In genomic region chr11:7317409-7317970, GRCm38 (mm10) we compare ENCODE assay signal across 22 mouse cellular contexts.
DNase-seq lines count a peak whose midpoint lies in the region; ATAC-seq and TF ChIP-seq lines count a peak whose summit lies in the region.
"Had no signal": no experiment of that assay in that cellular context is flagged by ENCODE, and none has a peak within 500 bp of the region (broad histone marks: within the 10 kb centered on the region; RNA-seq: fewer than 3 reads in every experiment).

No protein-coding gene starts in this region.

- WGBS in kidney, adult 2 months = 23% methylated on average over 3 of the region's 3 CpGs

- in situ Hi-C loops in Patski (cut with MboI; ENCODE audit: low pct_unique_long_range_greater_than_20kb) = no loop called here

- H3K36me3 ChIP-seq in kidney, adult 2 months (ENCODE audit: control insufficient read depth, insufficient read depth, low read length) = no peaks in the 10 kb centered on the region
- H3K36me3 ChIP-seq in myocyte (ENCODE audit: control insufficient read depth, insufficient read depth) = no peaks in the 10 kb centered on the region
- H3K36me3 ChIP-seq: embryonic facial prominence, embryonic 13.5 days; forebrain, embryonic 12.5 days; G1E; heart, embryonic 10.5 days; hindbrain, embryonic 12.5 days had no signal

- CTCF ChIA-PET in Patski (lab: Charles Lee) = interaction anchor here (0.8 to 1.2 kb wide), 3 partner anchors 10 to 23 kb away, joined by 3 read pairs; no protein-coding TSS in a partner anchor

- peak; percentile 85 for DNase-seq in kidney, adult 2 months
- no peak for DNase-seq in kidney, postnatal 10 days
- DNase-seq in 3T3-L1 (ENCODE audit: low read depth, low spot score) (peak; percentile 53), Patski (ENCODE audit: low read depth, low spot score) (peak; percentile 6)
- no peak for DNase-seq in adrenal gland, adult 2 months
- DNase-seq in urinary bladder, postnatal 4 days (ENCODE audit: low spot score in 2 of 2) = no peak
- DNase-seq: adrenal gland, postnatal 25 days; cerebellum, adult 18-20 months; cerebellum, adult 9-11 months; cerebellum, postnatal 36 days; gastrocnemius, postnatal 10 days; heart, adult 18-20 months; heart, postnatal 10 days; heart, postnatal 4 days had no signal

- H3K4me3 ChIP-seq in kidney, adult 2 months (ENCODE audit: insufficient read depth, low read depth, low read length) = no peak overlapping the region
- no peak overlapping the region for H3K4me3 ChIP-seq in myocyte
- H3K4me3 ChIP-seq: embryonic facial prominence, embryonic 13.5 days; forebrain, embryonic 12.5 days; heart, embryonic 10.5 days; hindbrain, embryonic 12.5 days had no signal

- ATAC-seq in Patski = peak; percentile 47
- ATAC-seq: activated CD4-positive, CD25-positive, alpha-beta regulatory T cell, adult 4 months; forebrain, embryonic 16.5 days had no signal

- no peaks in the 10 kb centered on the region for H3K27me3 ChIP-seq in kidney, adult 2 months (replicated peaks; ENCODE audit: control insufficient read depth, insufficient read depth, low read length)
- peaks cover 2% of the 10 kb centered on the region for H3K27me3 ChIP-seq in Patski
- no peaks in the 10 kb centered on the region for H3K27me3 ChIP-seq in myocyte (ENCODE audit: control insufficient read depth, insufficient read depth, insufficient read length)
- H3K27me3 ChIP-seq: embryonic facial prominence, embryonic 13.5 days; forebrain, embryonic 12.5 days; hindbrain, embryonic 12.5 days had no signal

- POLR2A ChIA-PET in Patski (lab: Charles Lee) = no interaction called here

- H3K4me1 ChIP-seq in kidney, adult 2 months (ENCODE audit: control insufficient read depth, insufficient read depth, low read length) = peaks cover 6% of the 10 kb centered on the region; the same call in 1 of the 2 replicates
- H3K4me1 ChIP-seq: embryonic facial prominence, embryonic 13.5 days; forebrain, embryonic 12.5 days; heart, embryonic 10.5 days; hindbrain, embryonic 12.5 days had no signal

- no peak overlapping the region for H3K4me2 ChIP-seq in myocyte (ENCODE audit: low read depth)
- H3K4me2 ChIP-seq: embryonic facial prominence, embryonic 13.5 days; forebrain, embryonic 12.5 days; hindbrain, embryonic 12.5 days had no signal

- no peak for TF ChIP-seq POLR2A in kidney, adult 2 months (IDR thresholded peaks at IDR 0.05; ENCODE audit: low read depth, low read length)
- TF ChIP-seq POLR2A in myocyte (IDR thresholded peaks at IDR 0.05; ENCODE audit: insufficient read length, low read depth) = no peak

- no peak overlapping the region for H3ac ChIP-seq in myocyte (ENCODE audit: control insufficient read depth, insufficient read length)

- no peak overlapping the region for H3K27ac ChIP-seq in kidney, adult 2 months (ENCODE audit: insufficient read depth, low read depth, low read length)
- H3K27ac ChIP-seq: embryonic facial prominence, embryonic 13.5 days; forebrain, embryonic 12.5 days; heart, embryonic 10.5 days; hindbrain, embryonic 12.5 days had no signal

- TF ChIP-seq CTCF in kidney, adult 2 months (conservative IDR thresholded peaks at IDR 0.05; ENCODE audit: insufficient read depth, insufficient read length, low read depth, low read length) = no peak
- TF ChIP-seq CTCF in Patski (IDR thresholded peaks at IDR 0.05) = no peak

- H3K79me2 ChIP-seq in myocyte (ENCODE audit: control insufficient read depth, insufficient read depth) = no peaks in the 10 kb centered on the region

TF ChIP-seq in myocyte, 11 proteins besides CTCF, POLR2A, EP300 and RAD21:
- no peak for TF ChIP-seq MAX (IDR thresholded peaks at IDR 0.05; ENCODE audit: low read depth)
- no peak for TF ChIP-seq SRF (IDR thresholded peaks at IDR 0.05; ENCODE audit: control insufficient read depth, insufficient read length, low read depth)
- no peak for TF ChIP-seq MYOG (IDR thresholded peaks at IDR 0.05; ENCODE audit: control insufficient read depth in 1 of 3, insufficient read depth in 1 of 3, insufficient read length in 2 of 3, low read depth in 2 of 3)
- TF ChIP-seq CEBPB (IDR thresholded peaks at IDR 0.05; ENCODE audit: insufficient read depth, poor library complexity, severe bottlenecking) = 0 out of 2 replicates have a peak, but pooled peaks have one; percentile 58
- TF ChIP-seq TCF3 (IDR thresholded peaks at IDR 0.05; ENCODE audit: insufficient read length, low read depth) = no peak

Comparison
In these comparisons a context has a peak if more than half of its experiments do, and no peak if none do; other contexts are left out.
1. DNase-seq: peak in kidney, adult 2 months (single experiment), 3T3-L1 (single experiment) and Patski (single experiment); none in kidney, postnatal 10 days (single experiment), adrenal gland, adult 2 months (single experiment) and urinary bladder, postnatal 4 days (0 of 2).